Mouse (Mus musculus): ENCODE measurements at regions not wholly inside any gene's neighbourhood (a gene's known extent, or its start where the extent isn't known, plus 50 kb on each side); places are given as distances from the start of the nearest gene placed in this dataset.

- Histone ChIP-seq H3K36me3 (ENCODE audit: control insufficient read depth, insufficient read depth) (no peaks in the 10 kb centered on the region), H3K79me2 (ENCODE audit: control insufficient read depth, insufficient read depth) (no peaks in the 10 kb centered on the region), H3ac (ENCODE audit: control insufficient read depth, insufficient read length) (no peak overlapping the region), H3K27me3 (ENCODE audit: control insufficient read depth, insufficient read depth, insufficient read length) (no peaks in the 10 kb centered on the region), H3K4me3 (no peak overlapping the region), H3K4me2 (ENCODE audit: low read depth) (no peak overlapping the region)
- TF ChIP-seq USF1 (IDR thresholded peaks at IDR 0.05; ENCODE audit: low read depth) (no peak), MYOG (IDR thresholded peaks at IDR 0.05; ENCODE audit: control insufficient read depth in 1 of 3, insufficient read depth in 1 of 3, insufficient read length in 2 of 3, low read depth in 2 of 3) (no peak), TCF12 (IDR thresholded peaks at IDR 0.05; ENCODE audit: insufficient read depth, poor library complexity, severe bottlenecking) (no peak), E2F4 (IDR thresholded peaks at IDR 0.05; ENCODE audit: insufficient read depth) (no peak), TCF3 (IDR thresholded peaks at IDR 0.05; ENCODE audit: insufficient read length, low read depth) (no peak), SRF (IDR thresholded peaks at IDR 0.05; ENCODE audit: control insufficient read depth, insufficient read length, low read depth) (no peak), POLR2A (IDR thresholded peaks at IDR 0.05; ENCODE audit: insufficient read length, low read depth) (no peak), MYOD1 (IDR thresholded peaks at IDR 0.05; ENCODE audit: control insufficient read depth in 1 of 3, insufficient read length in 2 of 3, low read depth in 2 of 3) (no peak), MAX (IDR thresholded peaks at IDR 0.05; ENCODE audit: low read depth) (no peak), CEBPB (IDR thresholded peaks at IDR 0.05; ENCODE audit: insufficient read depth, poor library complexity, severe bottlenecking) (no peak), POLR2AphosphoS2 (IDR thresholded peaks at IDR 0.05; ENCODE audit: insufficient read length, low read depth) (no peak), REST (IDR thresholded peaks at IDR 0.05; ENCODE audit: insufficient read depth, insufficient read length) (no peak)
Measured at GRCm38 (mm10) chr2:45630081-45630480, 512.9 kb upstream of the Zeb2 start.

GRCm38 (mm10) chr2:45629616-45630015, 512.4 kb upstream of the Zeb2 start:
- TF ChIP-seq POLR2A (IDR thresholded peaks at IDR 0.05; ENCODE audit: insufficient read length, low read depth) (no peak), USF1 (IDR thresholded peaks at IDR 0.05; ENCODE audit: low read depth) (no peak), POLR2AphosphoS2 (IDR thresholded peaks at IDR 0.05; ENCODE audit: insufficient read length, low read depth) (no peak), MAX (IDR thresholded peaks at IDR 0.05; ENCODE audit: low read depth) (no peak)
- no peaks in the 10 kb centered on the region for H3K27me3 ChIP-seq (ENCODE audit: control insufficient read depth, insufficient read depth, insufficient read length)
- no peaks in the 10 kb centered on the region for H3K79me2 ChIP-seq (ENCODE audit: control insufficient read depth, insufficient read depth)
- no peak overlapping the region for H3K4me2 ChIP-seq (ENCODE audit: low read depth)
- H3K4me3 ChIP-seq: no peak overlapping the region
- H3ac ChIP-seq (ENCODE audit: control insufficient read depth, insufficient read length): no peak overlapping the region
- no peaks in the 10 kb centered on the region for H3K36me3 ChIP-seq (ENCODE audit: control insufficient read depth, insufficient read depth)

GRCm38 (mm10) chr2:45623056-45623455, 505.9 kb upstream of the Zeb2 start:
- H3K4me2 ChIP-seq (ENCODE audit: low read depth): no peak overlapping the region
- no peak overlapping the region for H3ac ChIP-seq (ENCODE audit: control insufficient read depth, insufficient read length)
- TF ChIP-seq MAX (IDR thresholded peaks at IDR 0.05; ENCODE audit: low read depth) (no peak), E2F4 (IDR thresholded peaks at IDR 0.05; ENCODE audit: insufficient read depth) (no peak), MYOD1 (IDR thresholded peaks at IDR 0.05; ENCODE audit: control insufficient read depth in 1 of 3, insufficient read length in 2 of 3, low read depth in 2 of 3) (peak in 2 of 3 experiments; percentile 3 to 6)
- H3K4me3 ChIP-seq: no peak overlapping the region
- no peaks in the 10 kb centered on the region for H3K36me3 ChIP-seq (ENCODE audit: control insufficient read depth, insufficient read depth)
- H3K27me3 ChIP-seq (ENCODE audit: control insufficient read depth, insufficient read depth, insufficient read length): no peaks in the 10 kb centered on the region
- H3K79me2 ChIP-seq (ENCODE audit: control insufficient read depth, insufficient read depth): no peaks in the 10 kb centered on the region

- no peak overlapping the region for H3K4me3 ChIP-seq
- no peaks in the 10 kb centered on the region for H3K36me3 ChIP-seq (ENCODE audit: control insufficient read depth, insufficient read depth)
- no peaks in the 10 kb centered on the region for H3K79me2 ChIP-seq (ENCODE audit: control insufficient read depth, insufficient read depth)
- TF ChIP-seq TCF3 (IDR thresholded peaks at IDR 0.05; ENCODE audit: insufficient read length, low read depth) (no peak), REST (IDR thresholded peaks at IDR 0.05; ENCODE audit: insufficient read depth, insufficient read length) (no peak), POLR2AphosphoS2 (IDR thresholded peaks at IDR 0.05; ENCODE audit: insufficient read length, low read depth) (no peak), MYOD1 (IDR thresholded peaks at IDR 0.05; ENCODE audit: control insufficient read depth in 1 of 3, insufficient read length in 2 of 3, low read depth in 2 of 3) (no peak), SRF (IDR thresholded peaks at IDR 0.05; ENCODE audit: control insufficient read depth, insufficient read length, low read depth) (no peak), E2F4 (IDR thresholded peaks at IDR 0.05; ENCODE audit: insufficient read depth) (no peak)
- no peaks in the 10 kb centered on the region for H3K27me3 ChIP-seq (ENCODE audit: control insufficient read depth, insufficient read depth, insufficient read length)
- H3ac ChIP-seq (ENCODE audit: control insufficient read depth, insufficient read length): no peak overlapping the region
- no peak overlapping the region for H3K4me2 ChIP-seq (ENCODE audit: low read depth)
Measured at GRCm38 (mm10) chr2:45608926-45609325, 491.7 kb upstream of the Zeb2 start.

DNA sequence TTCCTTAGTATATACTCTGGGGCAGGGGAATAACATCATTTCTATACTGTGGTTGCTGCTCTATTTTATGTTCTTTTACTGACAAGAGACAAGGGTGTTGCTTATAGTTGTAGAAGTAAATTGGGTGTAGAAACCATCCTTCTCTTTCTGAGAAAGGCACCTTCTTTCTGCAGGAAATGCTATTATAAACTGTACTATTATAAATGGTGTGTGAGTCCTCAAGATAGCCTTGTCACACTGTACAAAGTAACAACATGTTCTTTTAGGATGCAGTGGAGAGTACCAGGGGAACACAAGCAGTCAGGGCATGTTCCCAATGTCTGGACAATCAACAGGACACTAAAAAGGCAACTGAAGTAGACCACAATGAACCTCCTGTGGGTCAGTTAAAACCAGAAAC, 490.2 kb upstream of the Zeb2 start:
- no peaks in the 10 kb centered on the region for H3K36me3 ChIP-seq (ENCODE audit: control insufficient read depth, insufficient read depth)
- no peak overlapping the region for H3K4me2 ChIP-seq (ENCODE audit: low read depth)
- no peak overlapping the region for H3K4me3 ChIP-seq
- H3K27me3 ChIP-seq (ENCODE audit: control insufficient read depth, insufficient read depth, insufficient read length): no peaks in the 10 kb centered on the region
- H3K79me2 ChIP-seq (ENCODE audit: control insufficient read depth, insufficient read depth): no peaks in the 10 kb centered on the region
- TF ChIP-seq E2F4 (IDR thresholded peaks at IDR 0.05; ENCODE audit: insufficient read depth) (no peak), SRF (IDR thresholded peaks at IDR 0.05; ENCODE audit: control insufficient read depth, insufficient read length, low read depth) (no peak), USF1 (IDR thresholded peaks at IDR 0.05; ENCODE audit: low read depth) (no peak), TCF3 (IDR thresholded peaks at IDR 0.05; ENCODE audit: insufficient read length, low read depth) (no peak), TCF12 (IDR thresholded peaks at IDR 0.05; ENCODE audit: insufficient read depth, poor library complexity, severe bottlenecking) (no peak), CEBPB (IDR thresholded peaks at IDR 0.05; ENCODE audit: insufficient read depth, poor library complexity, severe bottlenecking) (no peak), POLR2A (IDR thresholded peaks at IDR 0.05; ENCODE audit: insufficient read length, low read depth) (no peak), REST (IDR thresholded peaks at IDR 0.05; ENCODE audit: insufficient read depth, insufficient read length) (no peak), POLR2AphosphoS2 (IDR thresholded peaks at IDR 0.05; ENCODE audit: insufficient read length, low read depth) (no peak), MAX (IDR thresholded peaks at IDR 0.05; ENCODE audit: low read depth) (no peak), MYOD1 (IDR thresholded peaks at IDR 0.05; ENCODE audit: control insufficient read depth in 1 of 3, insufficient read length in 2 of 3, low read depth in 2 of 3) (no peak), MYOG (IDR thresholded peaks at IDR 0.05; ENCODE audit: control insufficient read depth in 1 of 3, insufficient read depth in 1 of 3, insufficient read length in 2 of 3, low read depth in 2 of 3) (no peak)
- H3ac ChIP-seq (ENCODE audit: control insufficient read depth, insufficient read length): no peak overlapping the region
